Mouse (Mus musculus): ENCODE data around the gene Gpr146.

- TF ChIP-seq CTCF (IDR thresholded peaks at IDR 0.05; ENCODE audit: low read depth, low read length): no peak
- no peak for TF ChIP-seq TAL1 (conservative IDR thresholded peaks at IDR 0.05; ENCODE audit: low read depth, low read length)
Measured at GRCm38 (mm10) chr5:139408511-139408910, 31.0 kb downstream of the Gpr146 start.
